Mouse (Mus musculus): Measurements from ENCODE around the gene Snx10. TPM values are rescaled to one million over a fixed set of nuclear protein-coding genes. Genes with fewer than 3 reads are reported as not detected.

Gene Snx10
- polyA plus RNA-seq, 2 experiments = 5.7 to 11.2 TPM

- Histone ChIP-seq H3K27ac (replicated peaks; ENCODE audit: low read depth, low read length) (no peak overlapping the region), H3K9ac (ENCODE audit: low read depth, low read length, severe bottlenecking) (no peak overlapping the region), H3K9me3 (ENCODE audit: control insufficient read depth, low read length) (no peaks in the 10 kb centered on the region), H3K4me3 (replicated peaks; ENCODE audit: low read length) (no peak overlapping the region), H3K27me3 (ENCODE audit: control insufficient read depth, insufficient read depth, low read length) (no peaks in the 10 kb centered on the region), H3K4me2 (replicated peaks; ENCODE audit: low read depth, low read length, severe bottlenecking) (no peak overlapping the region), H3K36me3 (ENCODE audit: control insufficient read depth, insufficient read depth, low read length) (no peaks in the 10 kb centered on the region), H3K4me1 (ENCODE audit: control insufficient read depth, insufficient read depth, low read length) (peaks cover 4% of the 10 kb centered on the region; the same call in 1 of the 2 replicates)
- ATAC-seq (ENCODE audit: low FRiP score, low read depth) (no peak), DNase-seq (ENCODE audit: low spot score) (no peak)
- TF ChIP-seq POLR2A (IDR thresholded peaks at IDR 0.05; ENCODE audit: borderline replicate concordance, extremely low read depth, insufficient read depth, insufficient read length) = no peak
- 59% methylated on average over 4 of the region's 4 CpGs for WGBS
Observed at GRCm38 (mm10) chr6:51632928-51633662, 109.4 kb downstream of the Snx10 start.

- H3K9ac ChIP-seq (ENCODE audit: low read depth, low read length, severe bottlenecking) = no peak overlapping the region
- peaks cover 4% of the 10 kb centered on the region; the same call in 1 of the 2 replicates for H3K4me1 ChIP-seq (ENCODE audit: control insufficient read depth, insufficient read depth, low read length)
- no peak for DNase-seq (ENCODE audit: low spot score)
- H3K4me3 ChIP-seq (replicated peaks; ENCODE audit: low read length) = no peak overlapping the region
- TF ChIP-seq POLR2A (IDR thresholded peaks at IDR 0.05; ENCODE audit: borderline replicate concordance, extremely low read depth, insufficient read depth, insufficient read length) = no peak
- H3K4me2 ChIP-seq (replicated peaks; ENCODE audit: low read depth, low read length, severe bottlenecking) = no peak overlapping the region
- H3K27ac ChIP-seq (replicated peaks; ENCODE audit: low read depth, low read length) = no peak overlapping the region
- no peak for ATAC-seq (ENCODE audit: low FRiP score, low read depth)
- H3K36me3 ChIP-seq (ENCODE audit: control insufficient read depth, insufficient read depth, low read length) = no peaks in the 10 kb centered on the region
- 42% methylated on average over 8 of the region's 8 CpGs for WGBS
- no peaks in the 10 kb centered on the region for H3K9me3 ChIP-seq (ENCODE audit: control insufficient read depth, low read length)
- H3K27me3 ChIP-seq (ENCODE audit: control insufficient read depth, insufficient read depth, low read length) = no peaks in the 10 kb centered on the region
Observed at GRCm38 (mm10) chr6:51633663-51634362, 110.1 kb downstream of the Snx10 start.

GRCm38 (mm10) chr6:51636019-51636568, 112.4 kb downstream of the Snx10 start:
- H3K9me3 ChIP-seq (ENCODE audit: control insufficient read depth, low read length) = no peaks in the 10 kb centered on the region
- H3K27ac ChIP-seq (replicated peaks; ENCODE audit: low read depth, low read length) = no peak overlapping the region
- no peak for TF ChIP-seq POLR2A (IDR thresholded peaks at IDR 0.05; ENCODE audit: borderline replicate concordance, extremely low read depth, insufficient read depth, insufficient read length)
- no peak overlapping the region for H3K4me3 ChIP-seq (replicated peaks; ENCODE audit: low read length)
- H3K27me3 ChIP-seq (ENCODE audit: control insufficient read depth, insufficient read depth, low read length) = no peaks in the 10 kb centered on the region
- H3K9ac ChIP-seq (ENCODE audit: low read depth, low read length, severe bottlenecking) = no peak overlapping the region
- peaks cover 4% of the 10 kb centered on the region; the same call in 1 of the 2 replicates for H3K4me1 ChIP-seq (ENCODE audit: control insufficient read depth, insufficient read depth, low read length)
- H3K36me3 ChIP-seq (ENCODE audit: control insufficient read depth, insufficient read depth, low read length) = no peaks in the 10 kb centered on the region
- H3K4me2 ChIP-seq (replicated peaks; ENCODE audit: low read depth, low read length, severe bottlenecking) = no peak overlapping the region
- DNase-seq (ENCODE audit: low spot score) (no peak), ATAC-seq (ENCODE audit: low FRiP score, low read depth) (no peak)
- WGBS = 63% methylated on average over 11 of the region's 11 CpGs

Small RNAs within 50 kb of the gene (microRNA-seq; reads per million reads assigned to microRNA genes)
- gene Gm22914 = not detected

Other genes with a start within 250 kb of the Snx10 start
- 2.4 TPM in 2 replicates for gene Nfe2l3, start 91.2 kb upstream of the Snx10 start, polyA plus RNA-seq (2012; rRNA removed)
- gene Nfe2l3, start 91.2 kb upstream of the Snx10 start, polyA plus RNA-seq (2014; fragmentation: Nextera tagmentation; extraction: Ambion mirVana) = 2.4 and 4.0 TPM in 2 replicates
- gene Hnrnpa2b1, start 54.0 kb upstream of the Snx10 start, polyA plus RNA-seq (2012; rRNA removed) = 1,157 and 1,691 TPM in 2 replicates
- gene Hnrnpa2b1, start 54.0 kb upstream of the Snx10 start, polyA plus RNA-seq (2014; fragmentation: Nextera tagmentation; extraction: Ambion mirVana) = 1,002 and 1,100 TPM in 2 replicates
- gene Cbx3, start 53.5 kb upstream of the Snx10 start, polyA plus RNA-seq (2012; rRNA removed) = 93.6 and 120 TPM in 2 replicates
- 444 and 459 TPM in 2 replicates for gene Cbx3, start 53.5 kb upstream of the Snx10 start, polyA plus RNA-seq (2014; fragmentation: Nextera tagmentation; extraction: Ambion mirVana)